Mouse (Mus musculus) thymus, postnatal 0 days (tissue): ENCODE results near the gene Nos1ap. TPM values are rescaled to one million over a fixed set of nuclear protein-coding genes. Genes with fewer than 3 reads are reported as not detected.

Experiments used
- DNase-seq: peaks from one replicate; pipeline ENCODE4 v3.0.0-alpha.2; 2015; ENCODE audit warnings: low spot score
- polyA plus RNA-seq: library from polyadenylated mRNA; unstranded; fragments of >200 nt; fragmentation: Nextera tagmentation; extraction: Ambion mirVana; gene quantifications from 2 replicates; pipeline ENCODE4 v1.2.1, GENCODE M21; 2015

The Nos1ap gene
- polyA plus RNA-seq, 1 experiment from 2014 or later: 1.8 TPM

GRCm38 (mm10) chr1:170368864-170369263 is 220.8 kb downstream of the Nos1ap start:
- DNase-seq: no peak

- DNase-seq: no peak
These were observed 222.5 kb downstream of the Nos1ap start for GRCm38 (mm10) chr1:170366981-170367700.

GRCm38 (mm10) chr1:170363746-170364145 is 225.9 kb downstream of the Nos1ap start:
- no peak for DNase-seq

GRCm38 (mm10) chr1:170360183-170360915 is 229.3 kb downstream of the Nos1ap start:
- no peak for DNase-seq

GRCm38 (mm10) chr1:170353335-170353734 is 236.3 kb downstream of the Nos1ap start:
- no peak for DNase-seq

- DNase-seq: no peak
These were observed 238.6 kb downstream of the Nos1ap start for GRCm38 (mm10) chr1:170351080-170351479.

- DNase-seq: no peak
These were observed 243.4 kb downstream of the Nos1ap start for GRCm38 (mm10) chr1:170346266-170346665.

- no peak for DNase-seq
These were observed 245.8 kb downstream of the Nos1ap start for GRCm38 (mm10) chr1:170343906-170344305.

- no peak for DNase-seq
These were observed 246.6 kb downstream of the Nos1ap start for GRCm38 (mm10) chr1:170343081-170343480.

GRCm38 (mm10) chr1:170339943-170340342 is 249.7 kb downstream of the Nos1ap start:
- no peak for DNase-seq

GRCm38 (mm10) chr1:170332775-170333174 is 256.9 kb downstream of the Nos1ap start:
- DNase-seq: no peak

- no peak for DNase-seq
These were observed 257.7 kb downstream of the Nos1ap start for GRCm38 (mm10) chr1:170331926-170332325.

- no peak for DNase-seq
These were observed 264.4 kb downstream of the Nos1ap start for GRCm38 (mm10) chr1:170325277-170325676.

GRCm38 (mm10) chr1:170324312-170324711 is 265.3 kb downstream of the Nos1ap start:
- DNase-seq: no peak

GRCm38 (mm10) chr1:170323001-170323400 is 266.7 kb downstream of the Nos1ap start:
- DNase-seq: no peak

GRCm38 (mm10) chr1:170322046-170322445 is 267.6 kb downstream of the Nos1ap start:
- no peak for DNase-seq

GRCm38 (mm10) chr1:170311431-170311830 is 278.2 kb downstream of the Nos1ap start:
- no peak for DNase-seq

GRCm38 (mm10) chr1:170308503-170308902 is 281.2 kb downstream of the Nos1ap start, which contains the start of gene Spata46:
Gene Spata46 (plus strand): TSS chr1:170308803.
- no peak for DNase-seq

GRCm38 (mm10) chr1:170306232-170306631 is 283.4 kb downstream of the Nos1ap start, which contains the start of gene Gm7694:
Gene Gm7694 (minus strand): TSS chr1:170306332.
- DNase-seq: no peak

GRCm38 (mm10) chr1:170305002-170305401 is 284.7 kb downstream of the Nos1ap start:
- DNase-seq: no peak

GRCm38 (mm10) chr1:170303103-170303502 is 286.6 kb downstream of the Nos1ap start:
- no peak for DNase-seq

- no peak for DNase-seq
These were observed 287.2 kb downstream of the Nos1ap start for GRCm38 (mm10) chr1:170302456-170302855.

GRCm38 (mm10) chr1:170301686-170302085 is 288.0 kb downstream of the Nos1ap start:
- DNase-seq: no peak
